Mouse (Mus musculus): Measurements from ENCODE around the gene Tubb5. TPM values are rescaled to one million over a fixed set of nuclear protein-coding genes. Genes with fewer than 3 reads are reported as not detected.
"Not testable (repeated sequence)": the region's sequence is repeated elsewhere in the genome, so short reads cannot be mapped to it uniquely, and the experiment has no call there.

Gene Tubb5
- polyA plus RNA-seq, 1 experiment from 2014 or later: 1,832 TPM

DNA sequence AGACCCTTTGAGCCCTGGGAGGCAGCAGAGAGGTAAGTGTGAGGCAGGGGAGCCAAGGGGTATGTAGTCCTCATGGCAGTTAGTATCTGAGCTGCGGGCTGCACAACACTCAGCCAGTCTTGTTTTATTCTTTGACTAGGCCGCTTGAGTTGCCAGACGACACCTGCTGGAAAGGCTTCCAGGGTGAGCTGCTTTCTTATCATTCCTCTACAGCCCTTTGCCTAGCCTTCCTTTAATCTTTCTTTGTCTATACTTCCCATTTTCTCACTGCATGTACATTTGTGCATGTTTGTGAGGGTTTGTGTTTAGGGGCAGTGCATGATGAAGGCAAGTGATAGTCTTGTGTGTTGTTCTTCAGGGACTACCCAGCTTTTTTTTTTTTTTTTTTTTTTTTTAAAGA, 12.9 kb upstream of the Tubb5 start:
- H3K4me3 ChIP-seq (replicated peaks): no peak overlapping the region
- ATAC-seq: no peak
- no peak overlapping the region for H3K9ac ChIP-seq (replicated peaks)
- H3K9me3 ChIP-seq: no peaks in the 10 kb centered on the region
- no peaks in the 10 kb centered on the region for H3K4me1 ChIP-seq (replicated peaks)
- H3K36me3 ChIP-seq: peaks cover 87% of the 10 kb centered on the region
- H3K27me3 ChIP-seq: no peaks in the 10 kb centered on the region
- WGBS: 92% methylated on average over 3 of the region's 3 CpGs
- H3K4me2 ChIP-seq (replicated peaks): no peak overlapping the region
- no peak overlapping the region for H3K27ac ChIP-seq

DNA sequence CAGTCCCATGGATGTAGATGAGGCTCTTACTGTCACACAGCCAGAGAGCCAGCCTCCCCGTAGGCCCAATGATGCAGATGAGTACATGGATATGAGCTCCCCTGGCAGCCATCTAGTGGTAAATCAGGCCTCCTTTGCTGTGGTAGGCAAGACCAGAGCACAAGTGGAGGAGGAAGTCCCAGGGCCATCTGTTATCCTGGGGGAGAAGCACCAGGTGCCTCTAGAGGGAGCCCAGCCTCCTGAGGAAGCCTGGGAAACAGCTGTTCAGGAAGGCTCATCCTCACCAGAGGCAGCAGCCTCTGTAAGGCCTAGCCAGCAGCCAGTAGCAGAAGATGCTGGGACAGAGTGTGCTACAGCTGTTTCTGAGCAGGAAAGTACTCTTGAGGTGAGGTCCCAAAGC, 10.0 kb upstream of the Tubb5 start:
- Histone ChIP-seq H3K36me3 (peaks cover 81% of the 10 kb centered on the region), H3K9ac (replicated peaks) (no peak overlapping the region), H3K9me3 (no peaks in the 10 kb centered on the region), H3K4me3 (replicated peaks) (no peak overlapping the region), H3K4me2 (replicated peaks) (no peak overlapping the region), H3K27ac (no peak overlapping the region), H3K27me3 (no peaks in the 10 kb centered on the region), H3K4me1 (replicated peaks) (peaks cover under 1% of the 10 kb centered on the region; the same call in 1 of the 2 replicates)
- 57% methylated on average over 1 of the region's 1 CpGs for WGBS
- ATAC-seq: no peak

DNA sequence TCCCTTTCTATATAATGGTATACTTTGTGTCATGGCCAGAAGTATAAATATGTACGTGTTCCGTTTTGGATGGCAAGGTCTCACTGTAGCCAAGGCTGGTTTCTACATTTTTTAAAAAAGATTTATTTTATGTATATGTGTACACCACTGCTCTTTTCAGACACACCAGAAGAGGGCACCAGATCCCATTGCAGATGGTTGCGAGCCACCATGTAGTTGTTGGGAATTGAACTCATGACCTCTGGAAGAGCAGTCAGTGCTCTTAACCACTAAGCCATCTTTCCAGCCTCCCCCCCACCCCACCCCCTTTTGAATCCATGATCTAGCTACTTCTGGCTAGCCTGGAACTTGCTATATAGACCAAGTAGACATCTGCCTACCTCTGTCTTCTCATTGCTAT, 5.4 kb upstream of the Tubb5 start:
- H3K27ac ChIP-seq: no peak overlapping the region
- ATAC-seq: no peak
- no peak overlapping the region for H3K4me3 ChIP-seq (replicated peaks)
- no peak overlapping the region for H3K9ac ChIP-seq (replicated peaks)
- peaks cover 31% of the 10 kb centered on the region for H3K4me1 ChIP-seq (replicated peaks)
- H3K9me3 ChIP-seq: no peaks in the 10 kb centered on the region
- no peaks in the 10 kb centered on the region for H3K27me3 ChIP-seq
- no peak overlapping the region for H3K4me2 ChIP-seq (replicated peaks)
- H3K36me3 ChIP-seq: peaks cover 38% of the 10 kb centered on the region
- WGBS: 93% methylated on average over 3 of the region's 3 CpGs

DNA sequence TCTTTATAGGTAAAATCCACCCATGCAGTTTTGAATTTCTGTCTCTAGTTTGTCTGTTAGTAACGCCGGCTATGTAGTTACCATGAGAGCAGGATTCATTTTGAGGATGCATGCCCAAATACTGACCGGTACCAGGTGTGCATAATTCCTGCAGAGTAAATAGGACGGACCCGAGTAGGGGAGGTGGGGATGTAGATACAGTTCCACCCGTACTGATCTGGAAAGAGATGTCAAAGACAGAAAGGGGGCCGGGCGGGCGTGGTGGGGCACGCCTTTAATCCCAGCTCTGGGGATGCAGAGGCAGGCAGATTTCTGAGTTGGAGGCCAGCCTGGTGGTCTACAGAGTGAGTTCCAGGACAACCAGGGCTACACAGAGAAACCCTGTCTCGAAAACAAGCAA, 3.9 kb upstream of the Tubb5 start:
- Histone ChIP-seq H3K36me3 (peaks cover 23% of the 10 kb centered on the region), H3K27me3 (no peaks in the 10 kb centered on the region), H3K4me2 (replicated peaks) (peak overlapping the region; percentile 75), H3K9me3 (no peaks in the 10 kb centered on the region), H3K4me3 (replicated peaks) (peak overlapping the region; percentile 59), H3K4me1 (replicated peaks) (peaks cover 32% of the 10 kb centered on the region), H3K27ac (peak overlapping the region; percentile 63), H3K9ac (replicated peaks) (peak overlapping the region; percentile 68)
- WGBS: 18% methylated on average over 11 of the region's 11 CpGs
- ATAC-seq: no peak

DNA sequence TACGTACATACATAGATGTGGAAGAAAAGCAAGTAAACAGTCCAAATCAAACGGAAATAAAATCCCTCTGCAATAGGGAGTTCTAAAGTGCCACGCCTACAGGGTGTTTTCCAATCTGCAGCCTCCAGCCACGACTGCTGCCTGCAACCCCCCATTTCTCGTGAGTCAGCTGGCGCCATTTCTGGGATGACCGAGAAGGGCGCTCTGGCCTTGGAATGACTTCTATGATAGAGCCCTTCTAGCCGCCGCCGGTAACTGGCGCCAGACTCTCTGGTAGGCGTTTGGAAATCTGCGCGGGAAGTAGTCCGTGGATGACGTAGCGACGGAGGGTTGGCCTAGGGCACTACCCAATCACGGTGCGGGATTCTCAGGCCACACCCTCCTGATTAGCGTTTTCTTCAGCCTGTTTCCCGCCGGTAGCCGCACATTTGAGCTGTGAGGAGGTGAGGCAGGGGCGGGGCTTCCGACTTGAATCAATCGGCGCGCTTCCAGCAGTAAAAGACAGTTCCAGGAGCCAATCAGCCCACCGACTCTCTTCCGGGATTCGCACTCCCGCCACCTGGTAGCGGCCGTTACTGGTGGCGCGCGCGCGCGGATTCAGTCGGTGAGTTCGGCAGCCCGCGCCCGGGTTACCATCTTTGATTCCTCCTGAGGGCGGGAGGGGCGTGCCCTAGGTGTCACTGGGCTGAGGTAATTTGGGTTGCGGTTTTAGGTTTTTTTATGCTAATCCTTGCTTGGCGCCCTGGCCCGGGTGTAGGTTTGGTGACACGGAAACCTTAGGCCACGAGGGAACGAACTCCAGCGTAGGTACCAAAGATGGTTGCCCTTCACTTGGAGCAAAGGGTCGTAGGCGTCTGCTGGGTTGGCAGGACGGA, 3.2 kb upstream of the Tubb5 start, which contains the start of gene Mdc1:
TSS of gene Mdc1 (plus strand) at position 440 of the 875 bp plus-strand sequence.
- Histone ChIP-seq H3K27me3 (no peaks in the 10 kb centered on the region), H3K27ac (peak within 1 kb of the TSS; percentile 70), H3K4me2 (replicated peaks) (peak within 1 kb of the TSS; percentile 75), H3K9ac (replicated peaks) (peak within 1 kb of the TSS; percentile 68), H3K4me1 (replicated peaks) (peaks cover 32% of the 10 kb centered on the region), H3K9me3 (no peaks in the 10 kb centered on the region), H3K4me3 (replicated peaks) (peak within 1 kb of the TSS; percentile 59), H3K36me3 (peaks cover 22% of the 10 kb centered on the region)
- peak; percentile 90 for ATAC-seq
- under 1% methylated on average over 59 of the region's 59 CpGs for WGBS

DNA sequence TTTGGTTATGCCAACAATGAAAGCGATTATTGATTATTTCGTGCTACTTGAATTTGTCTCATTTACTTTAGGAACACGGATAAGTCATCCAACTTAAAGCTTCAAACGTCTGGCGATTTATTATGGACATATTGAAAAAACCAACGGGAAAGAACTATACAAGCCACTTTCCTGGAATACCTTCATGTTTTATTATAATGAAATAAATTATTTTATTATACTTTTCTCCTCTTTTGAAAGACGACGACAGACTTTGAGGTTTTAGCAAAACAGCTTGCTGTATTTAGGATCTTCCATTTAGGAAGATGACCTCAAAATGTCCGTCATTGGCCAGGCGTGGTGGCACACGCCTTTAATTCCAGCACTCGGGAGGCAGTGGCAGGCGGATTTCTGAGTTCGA, 2.5 kb upstream of the Tubb5 start:
- no peaks in the 10 kb centered on the region for H3K27me3 ChIP-seq
- no peak for ATAC-seq
- no peak overlapping the region; the same call in 1 of the 2 replicates for H3K9ac ChIP-seq (replicated peaks)

DNA sequence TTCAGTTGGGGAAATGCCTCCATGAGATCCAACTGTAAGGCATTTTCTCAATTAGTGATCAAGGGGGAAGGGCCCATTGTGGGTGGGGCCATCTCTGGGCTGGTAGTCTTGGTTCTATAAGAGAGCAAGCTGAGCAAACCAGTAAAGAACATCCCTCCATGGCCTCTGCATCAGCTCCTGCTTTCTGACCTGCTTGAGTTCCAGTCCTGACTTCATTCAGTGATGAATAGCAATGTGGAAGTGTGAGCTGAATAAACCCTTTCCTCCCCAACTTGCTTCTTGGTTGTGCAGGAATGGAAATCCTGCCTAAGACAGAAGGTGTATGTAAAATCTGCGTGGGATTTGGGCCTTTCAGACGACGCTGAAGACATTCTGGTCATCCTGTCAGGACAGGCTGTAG, 896 bp upstream of the Tubb5 start:
- ATAC-seq: not testable (repeated sequence)

More for the DNA sequence above, 2.5 kb upstream of the Tubb5 start:
- H3K9me3 ChIP-seq: no peaks in the 10 kb centered on the region
- peak overlapping the region; percentile 70; the same call in 1 of the 2 replicates for H3K27ac ChIP-seq
- H3K4me3 ChIP-seq (replicated peaks): peak overlapping the region; percentile 59
- peaks cover 38% of the 10 kb centered on the region for H3K4me1 ChIP-seq (replicated peaks)
- peak overlapping the region; percentile 49 for H3K4me2 ChIP-seq (replicated peaks)
- H3K36me3 ChIP-seq: peaks cover 22% of the 10 kb centered on the region
- 57% methylated on average over 14 of the region's 14 CpGs for WGBS

DNA sequence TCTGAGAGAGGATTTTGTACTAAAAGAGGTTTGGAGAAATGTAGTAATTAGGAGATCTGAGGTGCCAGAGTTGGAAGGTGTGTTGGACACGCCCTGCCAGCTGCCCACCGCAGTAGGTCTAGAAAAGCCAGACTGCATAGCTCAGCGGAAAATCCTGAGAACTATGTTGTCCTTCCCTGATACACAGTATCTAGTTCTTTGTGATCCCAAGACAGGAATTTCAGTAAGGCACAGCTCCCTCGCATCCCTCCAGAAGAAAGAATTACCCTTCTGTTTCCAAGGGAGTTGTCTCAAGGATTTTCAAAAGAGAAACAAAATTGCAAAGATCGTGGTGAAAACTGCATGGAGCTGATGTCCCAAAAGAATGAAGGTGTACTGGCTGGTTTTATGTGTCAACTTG, 464 bp upstream of the Tubb5 start:
- no peaks in the 10 kb centered on the region for H3K27me3 ChIP-seq
- H3K4me1 ChIP-seq (replicated peaks): peaks cover 58% of the 10 kb centered on the region
- H3K9me3 ChIP-seq: no peaks in the 10 kb centered on the region
- peak overlapping the region; percentile 86 for H3K4me2 ChIP-seq (replicated peaks)
- peaks cover 32% of the 10 kb centered on the region for H3K36me3 ChIP-seq
- H3K27ac ChIP-seq: peak overlapping the region; percentile 99
- peak overlapping the region; percentile 64 for H3K9ac ChIP-seq (replicated peaks)
- no peak for ATAC-seq
- H3K4me3 ChIP-seq (replicated peaks): peak overlapping the region; percentile 94
- 2% methylated on average over 5 of the region's 5 CpGs for WGBS

More for the DNA sequence above, 896 bp upstream of the Tubb5 start:
- not testable (repeated sequence) for H3K27me3 ChIP-seq, H3K9me3 ChIP-seq
- Histone ChIP-seq H3K4me1 (replicated peaks) (peaks cover 54% of the 10 kb centered on the region), H3K27ac (peak overlapping the region; percentile 99), H3K4me2 (replicated peaks) (peak overlapping the region; percentile 86), H3K4me3 (replicated peaks) (peak overlapping the region; percentile 94), H3K36me3 (peaks cover 28% of the 10 kb centered on the region), H3K9ac (replicated peaks) (peak overlapping the region; percentile 64)
- WGBS: 52% methylated on average over 3 of the region's 3 CpGs

DNA sequence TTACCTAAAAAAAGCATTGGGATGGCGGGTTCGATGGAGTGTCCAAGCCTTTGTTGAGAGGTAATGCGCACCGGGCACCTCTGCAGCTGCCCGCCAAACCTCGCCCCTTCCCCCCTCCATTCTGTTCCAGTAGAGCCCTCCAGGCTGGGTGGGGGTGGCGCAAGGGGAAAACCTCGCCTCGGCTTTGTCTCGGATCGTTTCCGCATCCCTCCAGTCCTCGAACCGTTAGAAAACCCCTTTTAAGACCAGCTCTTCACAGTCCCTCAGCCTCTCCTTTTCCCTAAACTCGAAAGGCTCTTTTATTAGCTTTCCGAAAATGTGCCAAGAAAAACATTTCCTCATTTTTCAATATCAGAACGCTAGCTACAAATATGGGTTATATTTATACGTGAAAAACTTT, 619 bp downstream of the Tubb5 start:
- WGBS: 0% methylated on average over 18 of the region's 18 CpGs
- peaks cover 59% of the 10 kb centered on the region for H3K4me1 ChIP-seq (replicated peaks)
- H3K27ac ChIP-seq: peak overlapping the region; percentile 99
- H3K9ac ChIP-seq (replicated peaks): peak overlapping the region; percentile 99
- peaks cover 41% of the 10 kb centered on the region for H3K36me3 ChIP-seq
- H3K9me3 ChIP-seq: no peaks in the 10 kb centered on the region
- ATAC-seq: no peak
- peak overlapping the region; percentile 94 for H3K4me3 ChIP-seq (replicated peaks)
- H3K4me2 ChIP-seq (replicated peaks): peak overlapping the region; percentile 86
- H3K27me3 ChIP-seq: no peaks in the 10 kb centered on the region

DNA sequence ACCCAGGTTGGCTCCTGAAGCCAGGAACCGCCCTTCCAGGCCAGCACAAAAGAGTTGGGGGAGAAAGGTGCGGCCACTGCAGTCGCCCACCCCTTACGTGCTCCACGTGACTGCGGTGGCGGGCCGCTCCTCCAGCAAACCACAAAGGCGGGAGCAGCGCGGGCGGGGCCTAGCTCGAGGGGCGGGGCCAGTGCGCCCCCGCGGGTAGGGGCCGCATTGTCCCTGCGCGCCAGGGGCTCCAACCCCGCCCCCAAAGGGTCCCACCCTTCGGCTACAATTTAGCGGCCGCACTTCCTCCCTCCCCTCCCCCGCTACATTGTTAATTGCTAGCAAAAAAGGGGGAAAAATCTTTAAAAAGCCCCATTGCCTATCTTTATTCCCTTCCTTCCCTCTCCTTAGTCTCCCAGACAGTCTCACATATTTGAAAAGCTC, 1.1 kb downstream of the Tubb5 start:
- 1% methylated on average over 25 of the region's 25 CpGs for WGBS
- peak overlapping the region; percentile 94 for H3K4me3 ChIP-seq (replicated peaks)
- peak; percentile 7 for ATAC-seq
- H3K27me3 ChIP-seq: no peaks in the 10 kb centered on the region
- peaks cover 41% of the 10 kb centered on the region for H3K36me3 ChIP-seq
- H3K4me2 ChIP-seq (replicated peaks): peak overlapping the region; percentile 86
- no peaks in the 10 kb centered on the region for H3K9me3 ChIP-seq
- peaks cover 54% of the 10 kb centered on the region for H3K4me1 ChIP-seq (replicated peaks)
- peak overlapping the region; percentile 99 for H3K27ac ChIP-seq
- H3K9ac ChIP-seq (replicated peaks): peak overlapping the region; percentile 99

DNA sequence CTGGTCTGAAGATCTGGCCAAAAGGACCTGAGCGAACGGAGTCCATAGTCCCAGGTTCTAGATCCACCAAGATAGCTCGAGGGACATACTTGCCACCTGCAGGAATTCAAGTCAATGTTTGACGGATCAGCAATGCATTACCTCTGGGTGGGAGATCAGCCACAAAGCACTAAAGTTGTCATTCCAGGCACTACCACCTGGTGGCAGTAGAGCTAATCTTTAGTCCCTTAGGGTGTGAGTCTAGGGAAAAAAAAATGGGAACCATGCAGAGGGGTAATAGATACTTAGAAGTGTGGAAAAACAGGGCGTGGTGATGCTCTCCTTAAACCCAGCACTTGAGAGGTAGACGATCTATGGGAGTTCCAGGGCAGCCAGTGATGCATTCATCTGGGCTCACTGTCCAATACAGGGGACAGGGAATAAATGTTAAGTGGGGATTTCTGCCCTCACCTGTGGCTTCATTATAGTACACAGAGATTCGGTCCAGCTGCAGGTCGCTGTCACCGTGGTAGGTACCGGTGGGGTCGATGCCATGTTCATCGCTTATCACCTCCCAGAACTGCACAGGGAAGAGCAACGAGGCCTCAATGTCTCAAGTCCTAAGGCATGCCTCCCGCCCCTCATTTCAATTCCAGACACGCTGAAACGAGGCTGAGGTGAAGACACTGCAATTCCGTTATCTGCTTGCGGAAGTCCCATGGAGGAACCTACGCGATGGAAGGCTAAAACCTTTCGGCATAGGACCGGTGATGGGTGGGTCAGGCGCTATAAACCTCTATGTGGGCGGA, 1.7 kb downstream of the Tubb5 start:
- WGBS: 7% methylated on average over 24 of the region's 24 CpGs
- peaks cover 51% of the 10 kb centered on the region for H3K4me1 ChIP-seq (replicated peaks)
- peaks cover 41% of the 10 kb centered on the region for H3K36me3 ChIP-seq
- H3K9ac ChIP-seq (replicated peaks): peak overlapping the region; percentile 99
- peak; percentile 4; the same call in 1 of the 2 replicates for ATAC-seq
- H3K27ac ChIP-seq: peak overlapping the region; percentile 99
- H3K4me3 ChIP-seq (replicated peaks): peak overlapping the region; percentile 94
- no peaks in the 10 kb centered on the region for H3K9me3 ChIP-seq
- no peaks in the 10 kb centered on the region for H3K27me3 ChIP-seq
- H3K4me2 ChIP-seq (replicated peaks): peak overlapping the region; percentile 86

All from midbrain, embryonic 13.5 days (tissue).